Mouse (Mus musculus) E14TG2a.4 (cell line): ENCODE data around the gene Otx2.

Experiments
- H3K27me3 ChIP-seq: 2 replicates; pipeline ENCODE4 v1.6.1; 2014; ENCODE audit warnings: low read length, control low read depth; ENCODE audit not compliant: insufficient read depth
- H3K36me3 ChIP-seq: 2 replicates; pipeline ENCODE4 v1.6.1; 2014; ENCODE audit warnings: low read length, control low read depth; ENCODE audit not compliant: insufficient read depth
- H3K4me1 ChIP-seq: replicated peaks from 2 replicates; pipeline ENCODE4 v1.6.1; 2014; ENCODE audit warnings: low read depth, low read length, control low read depth
- H3K4me3 ChIP-seq: replicated peaks from 2 replicates; pipeline ENCODE4 v1.5.1; 2014; ENCODE audit warnings: mild to moderate bottlenecking, low read length
- H3K9me3 ChIP-seq: 2 replicates; pipeline ENCODE4 v1.6.1; 2014; ENCODE audit warnings: low read length, control low read depth
- CTCF ChIP-seq: conservative IDR thresholded peaks from 2 replicates; pipeline ENCODE4 v1.5.1; 2014; ENCODE audit warnings: low read length
- NANOG ChIP-seq: IDR thresholded peaks from 2 replicates; pipeline ENCODE4 v1.6.1; 2014; ENCODE audit warnings: borderline replicate concordance, low read length, mixed read lengths
- POU5F1 ChIP-seq: IDR thresholded peaks from 2 replicates; pipeline ENCODE4 v1.6.1; 2014; ENCODE audit warnings: low read length, borderline replicate concordance

The Otx2 gene

DNA sequence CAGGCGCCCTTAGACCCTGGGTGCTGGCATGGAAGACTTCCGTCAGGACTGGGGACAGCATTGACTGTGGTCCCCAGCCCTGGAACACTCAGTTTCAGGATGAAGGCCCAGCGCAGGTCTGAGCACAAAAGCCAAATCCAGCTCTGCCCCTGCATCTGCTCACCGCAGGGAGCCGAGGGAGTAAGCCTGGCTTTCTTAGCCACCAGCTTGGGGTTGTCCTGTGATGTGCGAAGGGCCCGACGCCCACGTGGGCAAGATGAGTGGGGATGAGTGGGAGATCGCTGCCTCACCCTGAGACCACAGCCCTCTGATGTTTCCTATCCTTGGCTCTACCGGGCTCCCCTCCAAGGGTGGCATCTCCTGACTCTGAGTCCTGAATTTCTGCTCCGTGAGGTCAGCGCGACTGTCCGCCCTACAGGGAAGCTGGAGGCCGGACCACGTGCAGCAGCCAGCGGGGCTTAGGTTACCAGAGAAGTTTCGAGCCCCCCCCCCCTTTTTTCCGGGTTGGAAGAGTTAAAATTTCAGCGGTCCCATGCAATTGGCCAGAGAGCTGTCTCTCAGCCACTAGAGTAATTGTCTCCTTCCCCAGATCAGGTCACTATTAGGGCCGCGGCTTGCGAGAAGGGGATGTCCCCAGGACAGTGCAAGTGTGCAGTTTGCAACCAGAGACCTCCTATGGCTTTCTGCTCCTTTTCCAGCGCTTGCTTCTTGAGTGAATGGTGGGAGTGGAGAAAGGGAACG, 22.0 kb downstream of the Otx2 start:
- Histone ChIP-seq H3K27me3 (no peaks in the 10 kb centered on the region), H3K4me1 (peaks cover 47% of the 10 kb centered on the region), H3K36me3 (no peaks in the 10 kb centered on the region), H3K9me3 (no peaks in the 10 kb centered on the region), H3K4me3 (peak overlapping the region; percentile 45)
- TF ChIP-seq POU5F1 = no peak
- TF ChIP-seq CTCF = no peak
- TF ChIP-seq NANOG = no peak

DNA sequence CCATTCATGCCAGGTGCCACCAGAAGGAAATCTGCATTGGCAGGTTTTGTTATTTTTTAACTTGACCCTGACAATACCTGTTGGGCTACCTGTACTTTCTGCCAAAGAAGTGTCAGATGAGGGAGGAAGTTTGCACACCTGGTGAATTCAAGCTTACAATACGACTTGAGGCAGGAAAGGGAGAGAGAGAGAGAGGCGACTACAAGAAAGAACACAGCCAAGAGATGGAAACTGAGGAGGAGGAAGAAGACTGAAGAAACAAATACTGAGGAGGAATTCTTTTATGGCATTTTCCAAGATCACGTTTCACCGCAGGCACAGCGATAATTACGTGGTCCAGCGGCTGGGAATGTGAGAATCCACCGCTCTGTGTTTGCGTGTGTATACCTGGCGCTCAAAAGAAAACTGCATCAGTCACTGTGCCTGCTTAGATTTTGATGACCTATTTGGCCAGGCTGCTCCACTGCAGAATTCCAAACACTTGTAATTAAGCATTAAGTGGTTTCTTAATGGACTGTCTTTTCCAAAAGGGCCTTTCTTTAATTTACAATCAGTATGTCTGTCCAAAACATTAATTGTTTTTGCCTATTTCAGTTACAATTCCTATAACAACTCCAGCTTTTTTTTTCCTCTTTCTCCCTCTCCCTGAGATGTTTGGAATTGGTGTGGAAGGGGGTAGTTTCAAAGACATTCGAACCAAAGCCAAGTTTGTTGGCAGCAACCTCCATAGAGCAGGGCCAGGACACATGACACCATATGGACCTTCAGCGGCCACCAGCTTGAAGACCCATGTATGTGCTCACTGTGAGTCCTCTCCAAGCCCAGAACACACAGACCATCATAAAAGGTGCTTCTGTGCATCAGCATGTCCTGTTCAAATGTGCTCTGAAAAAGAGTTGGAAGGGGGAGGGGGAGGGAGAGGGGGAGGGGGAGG, 31.9 kb downstream of the Otx2 start:
- Histone ChIP-seq H3K4me1 (peaks cover 26% of the 10 kb centered on the region), H3K4me3 (no peak overlapping the region), H3K36me3 (no peaks in the 10 kb centered on the region), H3K27me3 (peaks cover 15% of the 10 kb centered on the region), H3K9me3 (no peaks in the 10 kb centered on the region)
- TF ChIP-seq NANOG = no peak
- no peak for TF ChIP-seq POU5F1
- TF ChIP-seq CTCF = no peak

DNA sequence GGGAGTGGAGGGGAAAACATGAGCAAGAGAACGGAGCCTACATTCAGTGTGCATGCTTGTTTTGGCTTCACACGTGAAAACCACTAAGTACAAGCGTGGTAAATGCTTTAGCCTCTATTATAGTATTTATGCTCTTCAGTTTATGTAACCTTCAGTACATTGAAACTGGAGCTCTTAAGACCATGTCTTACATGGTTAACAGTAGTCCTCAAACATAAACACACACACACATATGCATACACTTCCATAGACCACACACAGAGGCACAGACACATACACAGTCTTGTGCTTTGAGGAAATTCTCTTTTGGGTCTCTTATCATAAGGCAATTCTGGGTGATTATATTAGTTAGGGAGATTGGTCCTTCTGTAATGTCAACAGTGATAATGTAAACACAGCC, 40.5 kb downstream of the Otx2 start:
- no peaks in the 10 kb centered on the region for H3K9me3 ChIP-seq
- peaks cover 41% of the 10 kb centered on the region for H3K4me1 ChIP-seq
- no peaks in the 10 kb centered on the region for H3K36me3 ChIP-seq
- TF ChIP-seq POU5F1 (no peak), CTCF (no peak), NANOG (no peak)
- no peaks in the 10 kb centered on the region for H3K27me3 ChIP-seq
- no peak overlapping the region for H3K4me3 ChIP-seq

DNA sequence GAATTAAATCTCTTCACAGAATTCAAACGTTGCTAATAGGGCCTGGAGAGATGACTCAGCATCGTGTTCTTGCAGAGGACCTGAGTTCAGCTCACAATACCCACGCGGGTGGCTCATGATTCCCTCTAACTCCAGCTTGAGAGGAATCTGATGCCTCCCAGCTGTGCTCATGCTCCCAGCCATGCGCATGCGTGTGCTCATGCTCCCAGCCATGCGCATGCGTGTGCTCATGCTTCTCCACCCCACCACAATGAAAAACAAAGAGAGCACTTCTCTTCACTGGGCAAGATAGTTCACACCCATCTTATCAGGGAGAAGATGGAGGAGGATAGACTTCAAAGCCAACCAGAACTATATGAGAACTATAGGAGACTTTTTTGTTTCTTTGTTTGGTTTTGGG, 41.3 kb downstream of the Otx2 start:
- Histone ChIP-seq H3K27me3 (no peaks in the 10 kb centered on the region), H3K9me3 (no peaks in the 10 kb centered on the region), H3K36me3 (no peaks in the 10 kb centered on the region), H3K4me3 (no peak overlapping the region), H3K4me1 (peaks cover 41% of the 10 kb centered on the region)
- TF ChIP-seq POU5F1 = no peak
- no peak for TF ChIP-seq CTCF
- TF ChIP-seq NANOG = no peak

DNA sequence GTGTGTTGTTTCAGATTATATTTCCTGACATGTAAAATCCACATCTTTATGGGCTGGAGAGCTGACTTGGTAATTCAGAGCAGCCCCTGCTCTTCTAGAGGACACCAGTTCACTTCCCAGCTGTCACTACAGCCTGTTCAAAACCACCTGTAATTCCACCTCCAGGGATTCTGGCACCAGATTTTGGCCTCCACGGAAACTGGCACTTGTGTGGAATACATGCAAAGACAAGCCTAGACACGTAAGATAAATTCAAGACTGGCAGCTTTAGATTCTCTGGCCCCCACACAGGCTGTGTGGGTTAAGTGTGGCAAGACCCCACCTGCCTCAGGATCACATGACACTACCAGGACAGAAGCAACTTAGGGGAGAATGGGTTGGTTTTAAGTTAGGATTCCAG, 42.1 kb downstream of the Otx2 start:
- Histone ChIP-seq H3K27me3 (no peaks in the 10 kb centered on the region), H3K9me3 (no peaks in the 10 kb centered on the region), H3K36me3 (no peaks in the 10 kb centered on the region), H3K4me3 (no peak overlapping the region), H3K4me1 (peaks cover 41% of the 10 kb centered on the region)
- TF ChIP-seq CTCF (no peak), POU5F1 (no peak), NANOG (no peak)

DNA sequence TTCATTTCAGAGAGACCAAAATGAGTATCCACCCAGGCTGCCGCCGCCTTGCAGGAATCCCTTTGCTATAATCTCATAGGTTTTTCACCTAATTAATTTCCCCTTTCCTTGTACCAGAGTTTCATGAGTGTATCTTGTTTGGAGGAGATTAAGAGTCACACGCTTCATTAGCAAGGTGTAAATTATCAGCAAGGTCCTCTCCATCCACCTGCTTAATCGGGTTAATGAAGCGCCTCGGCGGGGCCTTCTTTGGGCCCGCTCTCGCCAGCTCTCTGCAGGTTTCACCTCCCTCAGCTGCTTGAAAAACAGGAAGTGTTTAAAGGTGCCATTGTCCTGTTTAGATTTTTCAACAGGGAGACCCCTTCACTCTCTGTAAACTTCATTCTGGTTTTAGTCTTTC, 44.2 kb downstream of the Otx2 start:
- TF ChIP-seq NANOG (no peak), CTCF (no peak), POU5F1 (no peak)
- Histone ChIP-seq H3K4me1 (peaks cover 54% of the 10 kb centered on the region), H3K9me3 (peaks cover 9% of the 10 kb centered on the region; the same call in 1 of the 2 replicates), H3K27me3 (no peaks in the 10 kb centered on the region), H3K36me3 (no peaks in the 10 kb centered on the region), H3K4me3 (no peak overlapping the region)

DNA sequence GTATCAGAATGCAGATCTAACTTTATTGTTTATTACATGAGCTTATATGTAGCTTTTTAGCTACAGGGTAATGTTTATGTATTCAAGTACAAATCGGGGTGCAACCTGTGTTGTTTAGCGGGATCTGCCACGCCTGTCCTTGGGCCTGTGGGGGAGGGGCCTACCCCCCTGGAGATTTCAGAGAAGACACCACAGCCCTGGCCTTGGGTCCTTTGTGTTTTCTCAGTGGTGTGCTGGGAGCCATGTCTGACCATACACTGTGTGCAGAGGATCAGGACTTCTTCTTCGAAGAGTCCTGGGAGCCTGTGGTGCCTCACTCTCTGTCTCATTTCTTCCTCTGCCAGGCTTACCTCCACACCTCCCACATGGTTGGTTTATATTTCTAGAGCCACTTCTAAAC, 47.3 kb downstream of the Otx2 start:
- H3K36me3 ChIP-seq = no peaks in the 10 kb centered on the region
- no peaks in the 10 kb centered on the region for H3K27me3 ChIP-seq
- TF ChIP-seq CTCF (no peak), NANOG (peak; percentile 46; the same call in 1 of the 2 replicates), POU5F1 (no peak)
- H3K9me3 ChIP-seq = peaks cover 9% of the 10 kb centered on the region; the same call in 1 of the 2 replicates
- H3K4me1 ChIP-seq = peaks cover 41% of the 10 kb centered on the region
- no peak overlapping the region for H3K4me3 ChIP-seq

DNA sequence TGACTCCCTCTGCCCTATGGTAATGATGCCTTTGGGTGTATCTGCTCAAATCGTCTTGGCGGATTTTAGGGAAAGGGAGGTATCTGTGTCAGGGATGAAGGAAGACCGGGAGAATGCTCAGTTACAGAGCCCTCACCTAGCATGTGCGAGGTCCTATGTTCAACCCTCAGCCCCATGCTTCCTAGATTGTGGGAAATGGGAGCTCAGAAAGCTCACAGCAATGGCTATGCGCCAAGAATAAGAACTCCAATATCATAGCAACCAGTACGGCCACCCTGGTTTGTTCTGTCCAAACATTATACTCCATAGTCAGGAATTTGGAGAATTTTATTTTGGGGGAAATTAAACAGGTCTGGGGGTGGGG, 48.3 kb downstream of the Otx2 start:
- no peak for TF ChIP-seq CTCF
- Histone ChIP-seq H3K4me1 (peaks cover 42% of the 10 kb centered on the region), H3K27me3 (no peaks in the 10 kb centered on the region), H3K9me3 (peaks cover 9% of the 10 kb centered on the region; the same call in 1 of the 2 replicates), H3K36me3 (no peaks in the 10 kb centered on the region), H3K4me3 (no peak overlapping the region)
